Mouse (Mus musculus) CH12.LX (cell line): ENCODE measurements around the gene 4921509C19Rik. TPM values are rescaled to one million over a fixed set of nuclear protein-coding genes. Genes with fewer than 3 reads are reported as not detected.

Experiments used
- DNase-seq: peaks from one replicate; pipeline ENCODE4 v3.0.0-alpha.2; 2013; ENCODE audit errors: extremely low read depth
- H3K27ac ChIP-seq: 2 replicates; pipeline ENCODE4 v1.5.1; 2012; ENCODE audit warnings: low read depth, mild to moderate bottlenecking, control low read depth, moderate library complexity; ENCODE audit not compliant: insufficient read depth
- H3K27me3 ChIP-seq: replicated peaks from 2 replicates; pipeline ENCODE3; 2012; ENCODE audit warnings: inconsistent platforms
- H3K36me3 ChIP-seq, 2 experiments: replicated peaks in 1 of 2; 2 replicates each; pipeline versions ENCODE3 to v1.6.1; 2012; ENCODE audit warnings: inconsistent platforms in 1 of 2, low read length in 1 of 2, mild to moderate bottlenecking in 1 of 2, mixed read lengths in 1 of 2, moderate library complexity in 1 of 2; ENCODE audit not compliant: control insufficient read depth in 1 of 2, insufficient read depth in 1 of 2
- H3K4me1 ChIP-seq, 2 experiments: 2 replicates each; pipeline ENCODE4 v1.6.1; 2012; ENCODE audit warnings: inconsistent platforms in 1 of 2, moderate library complexity in 1 of 2; ENCODE audit not compliant: insufficient read depth in 2 of 2, control insufficient read depth in 1 of 2
- H3K4me2 ChIP-seq: 2 replicates; pipeline ENCODE4 v1.6.1; 2012; ENCODE audit warnings: low read depth, mild to moderate bottlenecking, control low read depth; ENCODE audit not compliant: poor library complexity, insufficient read depth, severe bottlenecking
- H3K4me3 ChIP-seq, 3 experiments: fragments of 150-350 bp in 1 of 3; sonication (generic) in 1 of 3; replicated peaks in 1 of 3; 2 replicates each; pipeline versions ENCODE3 to v1.5.1; 2011 to 2012; ENCODE audit warnings: low read depth in 2 of 3, low read length in 2 of 3, mild to moderate bottlenecking in 2 of 3, moderate library complexity in 2 of 3, control low read depth in 1 of 3, improper control_type of control experiment in 1 of 3, inconsistent platforms in 1 of 3, mixed read lengths in 1 of 3; ENCODE audit not compliant: poor library complexity in 1 of 3
- H3K79me2 ChIP-seq: replicated peaks from 2 replicates; pipeline ENCODE4 v1.6.1; 2012; ENCODE audit warnings: mild to moderate bottlenecking, moderate library complexity; ENCODE audit not compliant: control insufficient read depth, poor library complexity, insufficient read depth, severe bottlenecking; ENCODE audit errors: extremely low read depth
- H3K9ac ChIP-seq: 2 replicates; pipeline ENCODE4 v1.6.1; 2012; ENCODE audit warnings: low read depth, mild to moderate bottlenecking, control low read depth, moderate library complexity; ENCODE audit not compliant: insufficient read depth
- H3K9me3 ChIP-seq: replicated peaks from 2 replicates; pipeline ENCODE3; 2012; ENCODE audit warnings: low read length, inconsistent platforms, mixed read lengths
- CHD1 ChIP-seq: IDR thresholded peaks from 2 replicates; pipeline ENCODE4 v1.6.1; 2012; ENCODE audit warnings: low read depth, low read length, improper control_type of control experiment, inconsistent platforms
- CTCF ChIP-seq, 2 experiments: IDR thresholded peaks in 1 of 2; conservative IDR thresholded peaks in 1 of 2; 2 replicates each; pipeline ENCODE4 v1.5.1; 2011 to 2012; ENCODE audit warnings: low read depth in 2 of 2, low read length in 2 of 2, improper control_type of control experiment in 1 of 2, inconsistent platforms in 1 of 2, mild to moderate bottlenecking in 1 of 2, moderate library complexity in 1 of 2
- ELF1 ChIP-seq: IDR thresholded peaks from 2 replicates; pipeline ENCODE4 v1.6.1; 2014; ENCODE audit warnings: low read depth, mild to moderate bottlenecking, inconsistent platforms, low read length, improper control_type of control experiment
- EP300 ChIP-seq: IDR thresholded peaks from 2 replicates; pipeline ENCODE4 v1.6.1; 2011; ENCODE audit warnings: low read length, improper control_type of control experiment
- ETS1 ChIP-seq: conservative IDR thresholded peaks from 2 replicates; pipeline ENCODE4 v1.6.1; 2012; ENCODE audit warnings: low read depth, mild to moderate bottlenecking, inconsistent platforms, low read length, improper control_type of control experiment, moderate library complexity
- IRF4 ChIP-seq: IDR thresholded peaks from 2 replicates; pipeline ENCODE4 v1.6.1; 2014; ENCODE audit warnings: low read depth, mild to moderate bottlenecking, inconsistent platforms, low read length, improper control_type of control experiment
- JUN ChIP-seq: IDR thresholded peaks from 2 replicates; pipeline ENCODE4 v1.6.1; 2011; ENCODE audit warnings: low read depth, mild to moderate bottlenecking, low read length, improper control_type of control experiment, moderate library complexity; ENCODE audit not compliant: insufficient read depth
- MEF2A ChIP-seq: IDR thresholded peaks from 2 replicates; pipeline ENCODE4 v1.6.1; 2014; ENCODE audit warnings: low read depth, mild to moderate bottlenecking, inconsistent platforms, low read length, improper control_type of control experiment, borderline replicate concordance
- RAD21 ChIP-seq: IDR thresholded peaks from 2 replicates; pipeline ENCODE4 v1.6.1; 2011; ENCODE audit warnings: low read depth, mild to moderate bottlenecking, low read length, improper control_type of control experiment, moderate library complexity
- SMC3 ChIP-seq: IDR thresholded peaks from 2 replicates; pipeline ENCODE4 v1.6.1; 2011; ENCODE audit warnings: low read depth, low read length, improper control_type of control experiment
- TBP ChIP-seq: conservative IDR thresholded peaks from 2 replicates; pipeline ENCODE4 v1.6.1; 2011; ENCODE audit warnings: low read depth, low read length, improper control_type of control experiment
- TCF12 ChIP-seq: IDR thresholded peaks from 2 replicates; pipeline ENCODE4 v1.6.1; 2014; ENCODE audit warnings: low read depth, mild to moderate bottlenecking, inconsistent platforms, low read length, improper control_type of control experiment
- ZMIZ1 ChIP-seq: IDR thresholded peaks from 2 replicates; pipeline ENCODE4 v1.6.1; 2012; ENCODE audit warnings: low read depth, mild to moderate bottlenecking, inconsistent platforms, low read length, improper control_type of control experiment
- dilution Hi-C: fragments of 300-500 bp; cut with MboI; formaldehyde crosslinking; loops from 2 replicates; pipeline ENCODE4 v1.14.3; 2020; ENCODE audit warnings: low sequenced_read_pairs; ENCODE audit not compliant: extremely low pct_unique_long_range_greater_than_20kb, extremely low pct_ligation_motif_present
- in situ Hi-C: fragments of 300-500 bp; cut with MboI; formaldehyde crosslinking; loops from 3 replicates; pipeline ENCODE4 v1.14.3; 2019; ENCODE audit warnings: low sequenced_read_pairs, low pct_ligation_motif_present, low pct_unique_long_range_greater_than_20kb, mixed read lengths
- polyA plus RNA-seq: library from polyadenylated mRNA; unstranded; fragments of >175 nt; gene quantifications from 2 replicates; pipeline ENCODE4 v1.2.1, GENCODE M21; 2012; ENCODE audit warnings: low read depth; ENCODE audit not compliant: insufficient read length
- total RNA-seq, 2 experiments: library from RNA; depleted of rRNA; stranded (reverse); fragments of 300-350 nt in 1 of 2; fragments of >200 nt in 1 of 2; gene quantifications; 2 replicates each; pipeline ENCODE4 v1.2.3; 2012 to 2014

Gene 4921509C19Rik
- total and polyA plus RNA-seq, 3 experiments: not detected

GRCm38 (mm10) chr2:151519000-151519399 lies 43.0 kb upstream of the 4921509C19Rik start:
- in situ Hi-C loops (no loop called here), dilution Hi-C loops (no loop called here)
- DNase-seq: no peak
- H3K27me3 ChIP-seq: no peaks in the 10 kb centered on the region
- no peaks in the 10 kb centered on the region for H3K9me3 ChIP-seq
- H3K4me2 ChIP-seq: no peak overlapping the region
- peaks cover 9 to 10% of the 10 kb centered on the region in 2 experiments for H3K4me1 ChIP-seq
- H3K36me3 ChIP-seq: peaks cover 17 to 68% of the 10 kb centered on the region in 2 experiments
- H3K27ac ChIP-seq: no peak overlapping the region
- no peak overlapping the region for H3K4me3 ChIP-seq
- TF ChIP-seq TBP (no peak), TCF12 (no peak)
- no peaks in the 10 kb centered on the region for H3K79me2 ChIP-seq
- H3K9ac ChIP-seq: no peak overlapping the region

GRCm38 (mm10) chr2:151513525-151514285 lies 37.8 kb upstream of the 4921509C19Rik start:
- no peak for TF ChIP-seq SMC3
- peak; percentile 12 for TF ChIP-seq RAD21
- peak in 1 of 2 experiments; percentile 15; a peak in 1 of 4 replicates for TF ChIP-seq CTCF (conservative IDR thresholded peaks at IDR 0.05 in 1 of 2, IDR thresholded peaks at IDR 0.05 in 1 of 2; ENCODE audit: low read depth in 2 of 2, low read length in 2 of 2)
- no peaks in the 10 kb centered on the region for H3K9me3 ChIP-seq
- H3K36me3 ChIP-seq: peaks cover 44 to 86% of the 10 kb centered on the region in 2 experiments
- H3K27ac ChIP-seq: peak overlapping the region; percentile 90; the same call in 1 of the 2 replicates
- H3K9ac ChIP-seq: no peak overlapping the region
- H3K4me3 ChIP-seq: no peak overlapping the region
- no peaks in the 10 kb centered on the region for H3K27me3 ChIP-seq
- DNase-seq: no peak
- no peaks in the 10 kb centered on the region for H3K79me2 ChIP-seq
- dilution Hi-C loops: no loop called here
- H3K4me2 ChIP-seq: no peak overlapping the region
- in situ Hi-C loops: no loop called here
- peaks cover 32 to 35% of the 10 kb centered on the region in 2 experiments for H3K4me1 ChIP-seq

- dilution Hi-C loops (no loop called here), in situ Hi-C loops (no loop called here)
- no peak overlapping the region for H3K4me3 ChIP-seq
- peaks cover 53 to 90% of the 10 kb centered on the region in 2 experiments for H3K36me3 ChIP-seq
- DNase-seq: peak; percentile 21
- H3K27ac ChIP-seq: peak overlapping the region; percentile 90
- H3K79me2 ChIP-seq: no peaks in the 10 kb centered on the region
- peaks cover 32 to 35% of the 10 kb centered on the region in 2 experiments for H3K4me1 ChIP-seq
- no peak overlapping the region for H3K9ac ChIP-seq
- no peak for TF ChIP-seq TBP
- TF ChIP-seq JUN: no peak
- TF ChIP-seq ETS1: peak; percentile 43
- TF ChIP-seq MEF2A: peak; percentile 60
- TF ChIP-seq ELF1: 0 out of 2 replicates have a peak, but pooled peaks have one; percentile 21
- peak; percentile 81; the same call in 1 of the 2 replicates for TF ChIP-seq CHD1
- no peak for TF ChIP-seq ZMIZ1
- peak; percentile 12; the same call in 1 of the 2 replicates for TF ChIP-seq EP300
- peak; percentile 11; the same call in 1 of the 2 replicates for TF ChIP-seq TCF12
- TF ChIP-seq IRF4: peak; percentile 31; the same call in 1 of the 2 replicates
- no peaks in the 10 kb centered on the region for H3K27me3 ChIP-seq
- no peaks in the 10 kb centered on the region for H3K9me3 ChIP-seq
- H3K4me2 ChIP-seq: peak overlapping the region; percentile 19
Measured at GRCm38 (mm10) chr2:151512199-151512598, 36.2 kb upstream of the 4921509C19Rik start.
